Mouse (Mus musculus) embryo, embryonic 11 days (tissue): Measurements from ENCODE around the gene Hoxd3.
A peak's percentile ranks its signal among the peaks of the same experiment; 100 is the strongest.

Experiments
- DNase-seq: peaks from one replicate; pipeline ENCODE4 v3.0.0-alpha.2; 2015

Gene Hoxd3

DNA sequence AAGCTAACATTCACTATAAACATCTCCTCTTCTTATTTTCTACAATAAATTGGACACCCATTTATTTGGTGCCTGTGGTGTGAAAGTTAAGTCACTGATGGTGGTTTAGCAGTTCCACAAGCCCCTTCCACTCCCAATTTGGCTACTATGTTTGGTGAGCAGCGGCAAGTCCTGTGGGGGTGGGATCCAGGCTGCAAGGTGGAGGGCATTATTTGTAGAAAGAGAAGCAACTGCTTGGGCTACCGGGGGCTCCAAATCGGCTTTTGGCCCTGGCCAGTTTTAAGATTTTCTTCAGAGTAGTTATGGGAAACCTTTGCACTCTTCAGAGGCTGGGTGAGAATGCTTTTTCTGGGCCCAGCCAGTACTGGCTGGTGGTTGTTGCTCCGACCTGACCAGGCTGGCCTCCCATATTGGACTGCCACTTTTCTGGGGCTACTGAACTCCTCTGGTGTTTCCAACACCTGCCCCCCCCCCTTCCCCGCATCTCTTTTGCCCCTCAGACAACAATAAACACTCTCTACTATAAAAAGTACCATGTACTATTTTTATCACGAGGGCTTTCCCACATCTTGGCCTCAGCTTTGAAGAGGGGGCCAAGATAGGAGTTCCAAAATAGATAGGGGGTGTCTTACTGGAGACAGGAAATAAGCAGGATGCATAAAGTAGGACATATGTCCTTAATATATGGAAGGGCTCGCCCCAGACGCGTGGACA, 20.2 kb downstream of the Hoxd3 start:
- DNase-seq: no peak

DNA sequence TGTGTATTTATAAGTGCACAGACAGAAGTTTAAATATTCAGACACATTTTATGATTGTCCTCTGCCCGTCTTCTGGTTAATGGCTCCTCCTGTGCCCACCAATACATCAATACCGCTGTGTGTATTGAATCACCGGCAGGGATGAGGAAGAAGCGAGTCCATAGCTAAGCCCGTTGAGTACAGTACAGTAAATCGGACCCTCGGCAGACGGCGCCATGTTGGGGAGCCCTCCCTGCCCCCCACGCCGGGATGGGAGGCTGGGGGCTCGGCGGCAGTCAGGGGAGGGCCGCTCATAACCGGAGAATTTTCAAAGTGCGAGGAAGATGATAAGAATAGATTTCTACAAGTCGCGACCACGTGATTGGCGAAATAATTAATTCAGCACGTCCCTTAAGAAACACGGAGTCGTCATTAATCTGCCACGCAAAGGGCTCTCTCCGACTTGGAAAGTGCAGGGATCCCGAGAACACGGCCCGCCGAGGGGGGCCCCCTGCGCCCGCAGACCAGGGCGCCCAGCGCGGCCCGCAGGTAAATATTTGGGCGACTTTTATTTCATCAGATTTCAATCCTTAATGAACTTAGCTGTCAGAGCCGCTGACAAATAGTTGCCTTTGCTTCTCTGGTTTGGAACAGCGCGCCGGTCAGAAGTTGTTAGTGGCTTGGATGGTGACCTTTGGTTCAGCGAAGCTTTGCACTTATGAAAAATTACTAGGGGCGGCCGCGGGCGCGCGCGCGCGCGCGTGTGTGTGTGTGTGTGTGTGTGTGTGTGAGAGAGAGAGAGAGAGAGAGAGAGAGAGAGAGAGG, 21.0 kb downstream of the Hoxd3 start:
- peak; percentile 70 for DNase-seq

DNA sequence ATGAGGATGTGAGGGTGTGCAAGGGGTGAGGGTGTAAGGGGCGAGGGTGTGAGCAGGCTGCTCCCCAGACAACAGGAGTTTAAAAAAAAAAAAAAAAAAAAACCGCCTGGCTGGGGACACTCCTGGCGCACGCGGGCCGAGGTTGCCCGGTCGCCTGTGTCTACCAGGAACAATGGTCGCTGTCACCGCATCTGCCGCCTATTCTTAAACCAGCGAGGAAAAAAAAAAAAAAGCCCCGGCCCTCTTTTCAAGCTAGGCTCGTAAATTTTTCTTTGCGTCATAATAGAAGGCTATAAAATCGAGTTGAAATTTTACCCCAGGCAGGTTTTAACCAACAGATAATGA, 21.6 kb downstream of the Hoxd3 start:
- peak; percentile 84 for DNase-seq

DNA sequence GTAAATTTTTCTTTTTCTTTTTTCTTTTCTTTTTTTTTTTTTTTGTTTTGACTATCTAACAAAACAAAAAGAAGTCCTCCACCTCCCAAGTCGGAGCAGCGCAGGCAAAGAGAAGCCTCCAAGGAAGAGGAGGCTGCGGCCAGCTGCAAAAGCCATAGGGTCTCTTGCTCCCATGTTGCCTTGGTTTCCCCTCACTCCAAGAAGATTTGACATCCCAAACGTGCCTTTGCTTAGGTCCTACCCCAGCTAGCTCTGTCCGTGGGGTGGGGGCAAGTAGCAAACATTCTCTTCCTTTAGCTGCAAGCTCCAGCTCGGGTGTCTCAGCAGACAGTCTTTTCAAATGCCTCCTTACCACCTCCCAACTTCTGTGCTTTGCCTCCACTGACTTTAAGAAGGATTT, 22.0 kb downstream of the Hoxd3 start:
- peak; percentile 53 for DNase-seq

DNA sequence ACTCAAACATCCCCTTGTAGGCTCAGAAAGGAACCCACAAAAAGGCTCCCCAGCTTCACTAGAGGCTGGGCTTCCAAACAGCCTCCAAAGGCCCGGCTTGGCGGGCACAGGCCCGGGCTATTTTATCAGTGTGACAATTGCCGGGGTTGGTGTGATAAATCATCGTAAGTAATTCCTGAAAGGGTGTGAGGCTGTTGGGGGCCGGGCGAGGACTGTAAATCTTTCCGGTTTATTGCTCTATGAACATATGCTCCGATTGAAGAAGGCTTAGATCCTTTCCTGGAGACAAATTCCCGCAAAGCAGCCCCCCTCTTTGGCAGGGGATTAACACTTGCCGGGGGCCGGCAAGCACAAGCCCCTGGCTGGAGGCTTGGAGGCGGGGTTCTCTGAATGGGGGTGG, 22.7 kb downstream of the Hoxd3 start:
- DNase-seq: peak; percentile 76

DNA sequence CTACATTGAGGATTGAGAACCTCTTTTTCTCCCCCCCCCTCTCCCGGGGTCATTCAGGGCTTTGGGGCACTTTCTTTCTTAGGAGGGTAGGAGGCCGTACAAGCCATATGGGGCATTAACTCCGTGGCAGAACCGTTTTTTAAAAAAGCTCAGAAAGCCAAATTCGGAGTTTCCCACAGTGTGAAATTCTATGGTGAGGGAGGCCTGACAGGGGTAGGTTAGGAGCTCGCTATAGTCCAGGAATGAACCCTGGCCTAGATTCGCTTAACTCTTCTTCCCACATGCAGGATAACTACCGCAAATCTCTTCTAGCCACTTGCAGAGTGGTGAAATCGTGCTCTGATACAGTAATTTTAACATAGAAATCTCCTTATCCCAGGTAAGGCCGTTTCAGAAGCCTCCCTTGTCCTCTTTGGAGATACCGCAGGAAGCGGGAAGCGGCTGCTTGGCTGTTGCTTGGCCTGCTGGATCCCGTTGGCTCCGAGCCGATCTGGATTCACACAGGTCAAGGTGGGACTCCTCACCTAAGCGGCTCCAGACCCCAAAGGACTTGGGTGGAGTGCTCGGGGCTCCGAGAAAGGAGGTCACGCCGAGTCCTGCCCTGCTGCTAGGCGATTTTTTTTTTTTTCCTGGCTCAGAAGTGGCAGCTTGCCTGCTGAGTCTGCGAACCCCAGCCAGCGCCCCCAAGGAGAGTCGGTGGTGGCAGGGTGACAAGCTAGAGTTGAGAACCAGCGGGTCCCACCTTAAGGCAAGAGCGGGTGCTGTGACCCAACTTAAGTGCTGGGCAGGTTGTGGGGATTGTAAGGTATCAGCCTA, 23.5 kb downstream of the Hoxd3 start:
- DNase-seq: peak; percentile 58

DNA sequence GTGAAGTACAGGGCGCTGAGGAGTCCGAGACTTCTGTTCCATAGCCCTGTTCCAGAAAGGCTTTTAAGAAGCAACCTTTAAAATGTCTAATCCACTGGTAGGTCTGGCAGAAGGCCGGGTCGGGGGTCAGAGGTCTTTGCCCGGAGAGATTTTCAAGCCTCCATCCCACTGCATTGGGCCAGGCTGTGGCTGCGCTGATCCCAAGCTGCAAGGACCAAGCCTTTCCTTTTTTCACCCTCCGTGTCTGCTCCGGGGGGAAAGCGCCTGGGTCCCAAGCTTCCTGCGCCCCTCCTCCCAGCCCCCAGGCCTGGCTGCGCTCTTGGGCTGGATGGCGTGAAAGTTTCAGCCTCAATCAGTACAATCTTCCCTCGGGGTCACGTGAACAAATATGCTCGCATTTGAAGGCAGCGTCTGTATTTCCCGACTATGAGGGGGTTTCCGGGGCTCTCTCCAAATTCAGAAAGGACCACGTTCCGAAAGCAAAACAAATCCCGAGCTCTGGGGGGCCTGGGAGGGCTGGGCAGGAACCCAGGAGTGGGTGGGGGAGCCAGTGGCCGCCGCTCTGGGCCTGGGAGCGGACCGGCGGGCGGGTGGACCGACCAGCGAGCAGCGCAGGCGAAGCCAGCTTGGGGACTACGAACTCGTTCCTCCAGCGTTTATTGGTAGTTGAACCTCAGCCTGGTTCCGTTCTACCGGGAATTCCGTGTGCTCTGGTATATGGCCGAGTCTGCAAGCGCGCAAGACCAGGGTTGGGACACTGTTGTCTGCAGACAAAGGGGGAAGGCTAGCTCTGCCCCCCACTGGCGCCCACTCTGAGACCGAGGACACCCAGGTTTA, 24.3 kb downstream of the Hoxd3 start:
- DNase-seq: peak; percentile 69

DNA sequence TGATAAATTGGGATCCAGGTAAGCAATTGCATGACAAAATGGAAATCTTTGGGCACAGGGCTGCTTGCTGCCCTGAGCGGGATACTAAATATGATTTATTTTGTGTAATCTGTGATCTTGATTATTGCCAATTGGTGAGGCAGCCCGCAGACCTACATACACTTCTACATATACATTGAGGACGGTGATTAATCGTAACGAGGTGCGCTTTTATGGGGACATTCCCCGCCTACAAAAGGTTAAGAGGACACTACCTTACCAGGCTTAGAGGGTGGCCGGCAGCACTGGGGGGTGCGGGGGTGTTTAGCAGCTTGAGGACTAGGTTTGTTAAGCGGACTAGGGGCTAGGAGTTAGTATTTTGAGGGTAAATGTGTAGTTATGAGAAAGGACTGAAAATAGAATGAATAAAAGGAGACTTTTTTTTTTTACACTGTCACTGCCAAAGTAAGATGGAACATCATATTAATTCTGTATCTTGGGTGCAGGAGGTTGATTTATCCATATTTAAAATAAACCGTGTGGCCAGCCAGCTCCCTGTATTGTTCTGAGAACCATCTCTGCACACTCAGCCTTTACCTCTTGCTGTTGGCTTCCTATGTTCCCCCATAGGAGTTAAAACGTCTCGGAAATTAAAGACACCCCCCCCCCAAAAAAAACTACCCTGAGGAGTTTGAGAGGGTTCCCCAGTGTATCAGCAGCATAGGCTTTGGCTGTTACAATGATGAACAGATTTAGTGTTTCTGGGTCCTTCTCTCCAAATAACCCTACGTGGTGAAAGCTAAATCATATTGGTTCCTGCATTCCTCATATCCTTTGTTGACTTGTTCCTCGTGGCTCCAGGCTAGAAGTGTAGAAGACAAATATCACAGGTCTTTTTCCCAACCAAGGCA, 25.2 kb downstream of the Hoxd3 start:
- DNase-seq: peak; percentile 43

DNA sequence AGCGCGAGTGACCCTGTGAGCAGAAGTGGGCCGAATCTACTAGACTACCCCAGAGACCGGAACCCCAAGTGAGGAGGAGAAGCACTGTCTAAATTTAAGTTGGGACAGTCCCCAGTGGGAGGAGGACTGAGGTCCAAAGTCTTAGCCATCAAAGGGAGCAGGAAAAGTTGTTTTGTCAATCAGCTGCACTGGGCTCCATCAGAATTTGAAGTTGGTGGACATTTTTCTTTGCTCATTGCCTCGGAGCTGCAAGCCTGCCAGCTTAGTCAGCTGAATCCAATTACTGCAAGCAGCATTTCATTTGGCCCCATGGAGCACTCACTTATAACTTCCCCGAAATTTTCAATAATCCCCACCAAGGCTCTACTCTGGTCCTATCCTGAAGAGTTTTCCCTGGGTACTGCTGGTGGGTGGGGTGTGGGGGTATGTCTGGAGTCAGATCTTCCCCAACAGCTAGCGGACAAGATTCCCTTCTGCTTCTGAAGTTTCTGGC, 25.9 kb downstream of the Hoxd3 start:
- peak; percentile 60 for DNase-seq

DNA sequence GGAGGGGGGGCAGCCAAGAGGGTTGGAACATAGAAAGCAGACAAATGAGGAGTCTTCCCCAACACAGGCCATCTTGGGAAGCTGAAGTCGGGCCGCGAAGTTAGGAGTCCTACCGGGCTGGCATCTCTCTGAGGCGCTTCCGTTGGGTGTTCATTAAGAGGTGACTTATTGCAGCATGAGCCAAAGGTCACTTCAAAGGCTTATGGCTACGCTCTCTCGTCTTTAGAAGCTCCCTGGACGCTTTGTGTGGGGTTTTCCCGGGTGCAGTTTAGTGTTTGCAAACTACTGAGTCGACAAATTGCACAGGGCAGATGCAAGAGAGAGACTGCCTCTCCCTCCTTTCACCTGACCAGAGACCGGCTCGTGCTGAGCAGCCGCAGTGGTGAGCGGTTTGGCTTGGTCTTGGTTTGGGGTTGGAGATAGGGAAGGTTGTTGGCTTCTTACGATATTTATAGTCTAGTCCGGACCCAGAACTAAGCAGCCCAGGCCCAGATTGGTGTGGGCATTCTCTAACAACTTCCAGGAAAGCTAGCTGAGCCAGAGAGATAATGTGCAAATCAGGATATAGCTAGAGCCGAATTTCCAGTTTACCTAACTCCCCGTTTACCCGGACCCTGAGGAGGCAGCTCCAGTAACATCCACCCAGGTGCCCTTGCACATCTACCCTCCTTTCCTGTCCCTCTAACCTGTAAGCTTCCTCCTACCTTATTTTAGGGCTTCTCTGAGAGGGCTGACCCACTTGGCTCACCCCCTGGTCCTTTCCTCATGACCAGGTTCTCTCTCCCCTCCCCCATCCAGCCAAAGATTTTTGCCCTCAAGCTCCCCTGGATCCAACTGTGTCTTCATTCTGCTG, 27.1 kb downstream of the Hoxd3 start:
- peak; percentile 81 for DNase-seq

DNA sequence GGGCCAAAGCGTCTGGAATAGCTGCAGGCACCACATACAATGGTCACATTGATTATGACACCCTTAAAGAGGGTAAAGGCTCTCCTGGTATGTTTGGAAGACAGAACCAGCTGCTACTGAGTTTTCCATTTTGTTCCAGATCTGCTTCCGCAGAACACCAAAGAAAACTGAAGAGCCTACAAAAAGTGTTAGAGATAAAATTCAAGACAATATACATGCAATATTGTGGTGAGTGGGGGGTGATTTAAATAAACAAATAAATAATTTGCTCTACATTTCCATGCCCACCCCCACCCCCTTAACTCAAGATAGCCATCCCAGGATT, 27.7 kb downstream of the Hoxd3 start:
- no peak for DNase-seq

DNA sequence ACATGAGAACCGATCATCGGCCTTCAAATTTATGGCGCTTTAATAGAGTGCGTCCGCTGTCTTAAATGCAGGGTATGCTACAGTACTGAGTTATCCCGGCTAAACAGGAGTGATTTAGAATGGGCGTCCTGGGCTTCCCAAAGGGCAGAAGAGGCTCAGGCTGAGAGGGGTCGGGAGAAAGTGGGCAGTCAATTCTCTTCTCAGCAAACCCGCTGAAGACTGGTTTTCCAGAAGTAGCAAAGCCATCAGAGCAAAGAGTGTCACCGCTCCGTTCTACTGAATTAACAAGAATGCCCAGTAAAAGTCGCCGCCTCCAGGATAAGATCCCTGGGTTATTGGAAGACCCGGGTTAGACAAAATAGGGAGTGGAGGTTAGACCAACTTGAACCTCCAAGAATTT, 28.1 kb downstream of the Hoxd3 start:
- DNase-seq: peak; percentile 68

DNA sequence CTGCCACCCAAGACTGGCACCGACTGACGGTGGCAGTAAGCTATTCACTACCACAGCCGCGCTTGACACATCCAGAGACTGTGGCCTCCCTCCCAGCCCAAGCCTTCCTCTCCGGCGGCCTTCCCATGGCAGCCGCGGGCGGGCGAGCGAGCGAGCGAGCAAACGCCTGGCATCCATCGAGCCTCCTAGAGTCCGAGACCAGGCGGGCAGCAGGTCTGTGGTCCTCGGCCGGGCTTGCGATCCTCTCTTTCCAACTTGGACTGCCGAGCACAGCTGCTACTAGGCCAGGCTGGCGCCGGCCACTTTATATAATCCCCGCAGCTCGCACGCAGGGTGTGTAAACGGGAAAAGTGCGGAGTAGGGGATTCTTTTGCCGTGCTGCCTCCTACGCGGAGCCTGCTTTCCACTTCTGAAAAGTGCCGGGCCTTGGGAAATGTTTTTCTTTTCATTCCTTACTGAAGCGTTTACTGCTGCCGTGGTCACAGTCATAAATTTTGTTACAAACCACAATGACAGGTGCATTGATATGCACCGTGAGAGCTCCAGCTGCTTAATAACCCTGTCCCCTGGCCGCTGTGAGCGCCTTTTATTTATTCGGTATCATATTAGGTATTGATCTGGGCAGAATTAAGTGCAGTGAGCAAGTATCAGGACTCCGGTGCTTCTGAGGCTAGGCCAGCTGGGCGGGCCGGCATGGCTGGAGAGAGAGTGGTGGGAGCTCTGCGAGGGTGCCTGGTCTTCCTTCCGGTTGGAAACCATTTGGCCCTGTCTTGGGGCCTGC, 28.8 kb downstream of the Hoxd3 start:
- DNase-seq: peak; percentile 70

DNA sequence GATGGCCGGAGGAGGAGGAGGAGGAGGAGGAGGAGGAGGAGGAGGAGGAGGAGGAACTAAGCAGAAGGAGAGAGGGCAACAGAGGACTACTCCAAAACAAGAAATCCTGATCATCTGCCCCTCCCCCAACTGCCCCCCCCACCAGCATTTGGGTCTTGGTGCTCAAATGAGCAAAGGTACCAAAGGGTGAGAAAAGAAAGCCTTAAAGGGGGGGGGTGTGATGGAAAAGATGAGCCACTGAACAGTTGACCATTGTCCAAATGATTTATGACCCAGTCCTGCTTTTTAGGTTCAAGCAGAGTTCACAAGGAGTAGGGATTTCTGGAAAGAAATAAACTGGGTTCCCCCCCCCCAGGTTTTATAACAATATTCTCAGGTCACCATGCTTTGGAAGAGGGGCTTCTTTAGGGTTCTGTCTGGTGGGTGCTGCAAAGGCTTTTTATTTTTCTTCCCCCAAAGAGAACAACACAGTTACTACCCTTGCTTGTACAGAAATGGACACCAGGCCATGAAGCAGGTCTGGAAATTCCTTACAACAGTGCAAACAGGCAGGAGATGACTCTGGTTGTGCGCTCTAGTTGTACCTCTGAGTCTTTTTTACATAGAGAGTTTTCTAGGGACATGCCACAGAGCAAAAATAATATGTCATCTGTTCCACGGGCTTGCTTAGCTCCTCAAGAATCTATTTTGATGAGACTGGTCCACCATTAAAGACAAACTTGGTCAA, 29.7 kb downstream of the Hoxd3 start:
- peak; percentile 73 for DNase-seq

DNA sequence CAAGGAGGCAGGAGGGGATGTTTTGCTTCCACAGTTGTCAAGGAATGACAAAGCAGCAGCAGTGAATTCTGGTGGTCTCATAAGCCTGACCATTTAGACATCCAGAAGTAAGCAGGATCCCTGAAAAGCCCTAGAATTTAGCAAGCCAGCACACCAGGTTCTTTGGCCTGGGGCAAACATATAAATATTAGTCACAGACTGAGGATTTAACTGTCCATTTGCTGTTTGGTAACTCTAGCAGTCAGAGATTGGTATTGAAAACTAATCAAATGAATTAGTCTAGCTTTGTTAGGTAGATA, 30.2 kb downstream of the Hoxd3 start:
- no peak for DNase-seq

DNA sequence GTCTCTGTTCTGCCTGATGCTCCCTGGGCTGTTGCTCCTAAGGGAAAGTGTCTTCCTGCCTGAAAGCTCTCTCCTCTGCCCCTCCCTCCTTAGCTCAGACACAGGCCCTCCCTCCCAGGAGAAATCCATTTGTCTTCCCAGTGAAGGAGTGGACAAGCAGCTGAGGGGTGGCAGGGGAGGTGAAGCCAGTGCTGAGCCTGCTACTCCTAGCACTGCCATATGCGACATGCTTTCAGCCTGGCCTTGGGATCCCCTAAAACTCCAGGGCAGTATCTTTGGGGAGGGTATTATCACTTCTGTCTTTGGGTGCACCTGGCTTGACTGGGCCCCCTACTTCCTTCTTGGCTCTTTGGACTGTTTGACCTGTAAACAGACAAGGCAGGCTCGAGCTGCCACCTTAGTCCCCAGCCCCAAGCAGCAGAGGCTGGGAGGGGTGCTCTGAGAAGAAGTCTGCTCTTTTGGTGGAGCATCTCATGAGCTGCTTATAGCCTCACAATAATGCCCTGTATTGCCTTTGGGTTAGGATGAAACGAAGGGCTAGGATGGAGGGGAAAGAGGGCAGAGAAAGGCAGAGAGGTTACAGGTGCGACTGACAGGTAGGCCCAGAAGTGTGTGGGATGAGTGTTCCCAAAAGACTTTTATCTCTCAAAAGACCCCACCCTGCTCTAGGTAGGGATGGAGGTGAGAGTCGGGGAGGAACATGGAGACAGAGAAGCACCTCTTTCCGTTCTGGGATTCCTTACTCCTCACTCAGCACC, 34.0 kb downstream of the Hoxd3 start:
- DNase-seq: peak; percentile 71

DNA sequence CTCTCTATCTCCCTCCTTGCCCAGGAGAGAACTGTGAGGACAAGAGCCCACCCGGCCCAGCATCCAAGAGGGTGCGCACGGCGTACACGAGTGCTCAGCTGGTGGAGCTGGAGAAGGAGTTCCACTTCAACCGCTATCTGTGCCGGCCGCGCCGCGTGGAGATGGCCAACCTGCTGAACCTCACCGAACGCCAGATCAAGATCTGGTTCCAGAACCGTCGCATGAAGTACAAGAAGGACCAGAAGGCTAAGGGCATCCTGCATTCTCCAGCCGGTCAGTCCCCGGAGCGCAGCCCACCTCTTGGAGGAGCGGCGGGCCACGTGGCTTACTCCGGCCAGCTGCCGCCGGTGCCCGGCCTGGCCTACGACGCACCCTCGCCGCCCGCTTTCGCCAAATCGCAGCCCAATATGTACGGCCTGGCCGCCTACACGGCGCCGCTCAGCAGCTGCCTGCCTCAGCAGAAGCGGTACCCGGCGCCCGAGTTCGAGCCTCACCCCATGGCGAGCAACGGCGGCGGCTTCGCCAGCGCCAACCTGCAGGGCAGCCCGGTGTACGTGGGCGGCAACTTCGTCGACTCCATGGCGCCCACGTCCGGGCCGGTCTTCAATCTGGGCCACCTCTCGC, 34.7 kb downstream of the Hoxd3 start:
- peak; percentile 56 for DNase-seq

DNA sequence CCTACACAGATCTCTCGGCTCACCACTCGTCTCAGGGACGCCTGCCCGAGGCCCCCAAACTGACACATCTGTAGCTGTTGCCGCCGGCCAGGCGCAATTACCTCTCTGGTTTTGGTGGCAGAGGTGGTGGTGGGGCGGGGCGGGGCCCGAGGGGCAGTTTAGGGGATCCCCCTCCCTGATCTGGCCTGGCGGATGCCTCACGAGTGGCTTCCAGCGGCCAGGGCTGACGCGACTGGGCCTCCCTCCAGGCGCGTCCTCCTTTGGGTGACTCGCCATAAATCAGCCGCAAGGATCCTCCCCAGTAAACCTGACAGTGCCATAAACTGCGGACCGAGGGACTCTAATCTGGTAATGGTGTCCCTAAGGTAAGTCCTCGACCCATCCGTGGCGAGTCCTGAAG, 35.3 kb downstream of the Hoxd3 start:
- peak; percentile 68 for DNase-seq
